Mouse (Mus musculus) intestine, postnatal 0 days (tissue): ENCODE results near the gene Yjefn3. TPM values are rescaled to one million over a fixed set of nuclear protein-coding genes. Genes with fewer than 3 reads are reported as not detected.
A peak's percentile ranks its signal among the peaks of the same experiment; 100 is the strongest.

Experiments used
- ATAC-seq: fragments of 200-750 bp; cut with Nextera tagmentation; 2 replicates; pipeline ENCODE4 v1.8.0; 2017; ENCODE audit warnings: mild to moderate bottlenecking, moderate TSS enrichment, moderate library complexity
- H3K27ac ChIP-seq: fragments of 300-500 bp; sonication (generic); 2 replicates; pipeline ENCODE4 v1.5.1; 2014; ENCODE audit warnings: mild to moderate bottlenecking, low read depth, low read length, moderate library complexity
- H3K27me3 ChIP-seq: fragments of 300-500 bp; sonication (generic); replicated peaks from 2 replicates; pipeline ENCODE4 v1.6.1; 2014; ENCODE audit warnings: low read length, mixed read lengths; ENCODE audit not compliant: control insufficient read depth, insufficient read depth
- H3K36me3 ChIP-seq: fragments of 300-500 bp; sonication (generic); 2 replicates; pipeline ENCODE4 v1.6.1; 2014; ENCODE audit warnings: mild to moderate bottlenecking, moderate library complexity; ENCODE audit not compliant: control insufficient read depth, insufficient read depth
- H3K4me1 ChIP-seq: fragments of 300-500 bp; sonication (generic); replicated peaks from 2 replicates; pipeline ENCODE4 v1.6.1; 2014; ENCODE audit warnings: antibody characterized with exemption, low read length, mixed read lengths; ENCODE audit not compliant: control insufficient read depth, insufficient read depth
- H3K4me2 ChIP-seq: fragments of 300-500 bp; sonication (generic); replicated peaks from 2 replicates; pipeline ENCODE4 v1.6.1; 2014; ENCODE audit warnings: low read depth, mild to moderate bottlenecking, moderate library complexity
- H3K4me3 ChIP-seq: fragments of 300-500 bp; sonication (generic); 2 replicates; pipeline ENCODE4 v1.5.1; 2014; ENCODE audit warnings: low read depth, low read length
- H3K9ac ChIP-seq: fragments of 300-500 bp; sonication (generic); 2 replicates; pipeline ENCODE4 v1.6.1; 2014; ENCODE audit warnings: mild to moderate bottlenecking, low read depth, low read length
- H3K9me3 ChIP-seq: fragments of 300-500 bp; sonication (generic); 2 replicates; pipeline ENCODE4 v1.6.1; 2016; ENCODE audit warnings: mixed run types; ENCODE audit not compliant: control insufficient read depth
- CTCF ChIP-seq: sonication (generic); IDR thresholded peaks from 2 replicates; pipeline ENCODE4 v1.5.1; 2016; ENCODE audit warnings: low read depth, mild to moderate bottlenecking, control low read depth, antibody characterized with exemption, moderate library complexity
- WGBS: fragments of 180-500 bp; shearing (Covaris S2); extraction: QIAGEN DNeasy Blood & Tissue Kit; methylation state at CpG from one replicate; pipeline ENCODE4 v1.1.7; 2014; 5-methylcytosine and 5-hydroxymethylcytosine counted together
- polyA plus RNA-seq: library from polyadenylated mRNA; unstranded; fragments of >200 nt; fragmentation: Nextera tagmentation; extraction: Ambion mirVana; gene quantifications from 2 replicates; pipeline ENCODE4 v1.2.1, GENCODE M21; 2015

Yjefn3 gene
- polyA plus RNA-seq, 1 experiment from 2014 or later = 2.2 TPM

DNA sequence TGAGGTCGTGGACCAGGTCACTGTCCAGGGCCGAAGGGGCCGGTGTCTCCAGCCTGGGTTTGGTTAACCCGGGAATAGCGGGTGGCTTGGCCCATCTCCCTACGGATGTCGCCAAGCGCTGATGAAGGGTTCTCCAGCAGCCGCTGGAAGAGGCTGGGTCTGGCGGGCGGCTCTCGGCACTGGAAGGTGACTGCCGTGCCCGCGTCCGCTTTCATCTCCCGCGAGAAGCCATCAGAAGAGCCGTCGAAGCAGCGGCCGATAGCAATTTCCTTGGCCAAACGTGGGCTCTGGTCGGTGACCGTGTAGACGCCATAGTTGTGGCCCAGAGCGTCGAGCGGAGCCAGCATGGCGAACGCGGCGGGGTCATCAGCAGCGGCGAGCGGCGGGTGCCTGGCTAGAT is 21.7 kb downstream of the Yjefn3 start:
- Histone ChIP-seq H3K27me3 (peaks cover 68% of the 10 kb centered on the region), H3K9me3 (no peaks in the 10 kb centered on the region), H3K27ac (no peak overlapping the region), H3K9ac (no peak overlapping the region), H3K4me1 (no peaks in the 10 kb centered on the region), H3K36me3 (no peaks in the 10 kb centered on the region), H3K4me2 (no peak overlapping the region), H3K4me3 (peak overlapping the region; percentile 40)
- 14% methylated on average over 37 of the region's 37 CpGs for WGBS
- ATAC-seq = no peak
- TF ChIP-seq CTCF = no peak

DNA sequence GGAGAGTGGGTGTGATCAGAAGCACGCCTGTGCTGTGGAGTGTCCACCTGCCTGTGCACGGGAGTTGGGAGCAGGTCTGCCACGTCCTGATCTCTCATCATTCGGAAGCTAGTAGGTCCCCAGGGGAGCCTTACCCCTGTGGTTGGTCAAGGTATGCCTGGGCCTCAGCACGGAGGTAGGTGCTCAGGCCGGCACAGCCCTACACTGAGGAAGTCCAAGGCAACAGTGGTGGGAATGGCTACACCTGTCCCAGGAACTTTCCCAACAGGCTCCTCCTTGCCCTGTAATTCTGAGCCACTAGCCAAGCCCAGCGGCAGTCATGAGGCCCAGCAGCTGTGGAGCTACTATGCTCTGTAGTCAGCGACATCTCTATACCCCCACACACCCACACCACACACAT is 22.8 kb downstream of the Yjefn3 start:
- Histone ChIP-seq H3K9me3 (no peaks in the 10 kb centered on the region), H3K9ac (no peak overlapping the region), H3K36me3 (no peaks in the 10 kb centered on the region), H3K4me1 (no peaks in the 10 kb centered on the region), H3K4me2 (no peak overlapping the region), H3K27ac (no peak overlapping the region), H3K4me3 (no peak overlapping the region), H3K27me3 (peaks cover 57% of the 10 kb centered on the region)
- no peak for ATAC-seq
- WGBS = 46% methylated on average over 8 of the region's 8 CpGs
- no peak for TF ChIP-seq CTCF

DNA sequence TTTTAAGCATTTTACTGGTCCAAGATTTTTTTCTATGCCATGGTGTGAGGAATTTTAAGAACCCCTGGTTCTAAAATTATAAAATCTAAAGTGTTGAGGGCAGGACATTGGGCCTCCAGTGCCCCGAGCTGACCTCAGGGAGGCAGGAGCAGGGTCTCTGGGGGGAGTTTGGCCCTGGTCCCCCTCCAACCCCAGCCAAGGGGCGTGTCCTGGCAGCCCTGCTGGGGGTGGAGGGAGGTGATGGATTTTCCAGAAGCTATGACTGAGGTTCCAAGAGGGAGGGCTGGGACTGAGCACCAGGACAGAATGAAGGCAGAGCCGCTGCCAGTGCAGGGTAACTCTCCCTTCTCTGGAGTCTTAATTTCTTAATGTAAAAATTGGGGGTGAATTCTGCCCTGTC is 24.5 kb downstream of the Yjefn3 start:
- Histone ChIP-seq H3K27ac (no peak overlapping the region), H3K4me3 (no peak overlapping the region), H3K9ac (no peak overlapping the region), H3K27me3 (peaks cover 40% of the 10 kb centered on the region), H3K9me3 (no peaks in the 10 kb centered on the region), H3K36me3 (no peaks in the 10 kb centered on the region), H3K4me2 (no peak overlapping the region), H3K4me1 (no peaks in the 10 kb centered on the region)
- no peak for TF ChIP-seq CTCF
- ATAC-seq = no peak
- 62% methylated on average over 3 of the region's 3 CpGs for WGBS

DNA sequence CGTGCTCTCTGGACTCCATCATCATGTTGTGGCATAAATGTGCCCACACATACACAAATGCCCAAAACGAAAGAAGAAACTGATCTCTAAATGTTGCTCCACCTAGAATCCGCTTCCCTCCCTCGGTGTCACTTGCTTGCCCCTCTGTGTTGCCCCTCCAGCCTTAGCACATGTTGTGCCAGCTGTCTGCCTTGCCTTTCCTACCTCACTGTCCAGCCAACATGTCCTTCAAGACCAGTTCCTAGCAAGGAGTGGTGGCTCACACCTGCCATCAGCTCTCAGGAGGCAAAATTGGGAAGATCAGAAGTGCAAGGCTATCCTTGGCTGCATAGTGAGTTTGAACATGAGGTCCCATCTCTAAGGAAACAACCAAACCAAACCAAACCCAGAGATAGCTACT is 25.1 kb downstream of the Yjefn3 start:
- ATAC-seq = no peak
- Histone ChIP-seq H3K4me3 (no peak overlapping the region), H3K4me2 (no peak overlapping the region), H3K36me3 (no peaks in the 10 kb centered on the region), H3K9ac (no peak overlapping the region), H3K9me3 (no peaks in the 10 kb centered on the region), H3K27me3 (peaks cover 34% of the 10 kb centered on the region), H3K4me1 (no peaks in the 10 kb centered on the region), H3K27ac (no peak overlapping the region)
- no peak for TF ChIP-seq CTCF
- WGBS = 88% methylated on average over 4 of the region's 4 CpGs

DNA sequence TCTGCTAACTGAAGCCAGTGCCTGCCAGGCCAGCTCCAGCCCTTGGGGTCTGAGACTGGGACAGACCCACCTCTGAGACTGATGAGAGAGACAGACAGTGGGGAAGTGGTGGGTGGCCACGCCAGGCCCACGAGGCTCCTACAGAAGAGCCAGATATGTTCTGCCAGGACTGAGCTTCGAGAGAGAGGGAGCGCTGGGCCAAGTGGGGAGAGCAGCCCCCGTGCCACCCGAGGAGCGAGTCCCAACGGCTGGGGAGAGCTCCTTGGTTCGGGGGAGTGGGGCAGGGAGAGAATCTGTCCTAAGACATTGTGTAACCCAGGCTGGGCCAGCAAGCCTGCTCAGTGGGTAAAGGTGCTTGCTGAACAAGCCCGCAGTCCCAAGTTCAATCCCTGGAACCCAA is 25.5 kb downstream of the Yjefn3 start:
- 76% methylated on average over 10 of the region's 10 CpGs for WGBS
- H3K27me3 ChIP-seq = peaks cover 30% of the 10 kb centered on the region
- H3K9ac ChIP-seq = no peak overlapping the region
- no peak overlapping the region for H3K27ac ChIP-seq
- no peaks in the 10 kb centered on the region for H3K9me3 ChIP-seq
- no peaks in the 10 kb centered on the region for H3K4me1 ChIP-seq
- no peak for ATAC-seq
- H3K36me3 ChIP-seq = no peaks in the 10 kb centered on the region
- H3K4me2 ChIP-seq = no peak overlapping the region
- H3K4me3 ChIP-seq = no peak overlapping the region
- no peak for TF ChIP-seq CTCF

DNA sequence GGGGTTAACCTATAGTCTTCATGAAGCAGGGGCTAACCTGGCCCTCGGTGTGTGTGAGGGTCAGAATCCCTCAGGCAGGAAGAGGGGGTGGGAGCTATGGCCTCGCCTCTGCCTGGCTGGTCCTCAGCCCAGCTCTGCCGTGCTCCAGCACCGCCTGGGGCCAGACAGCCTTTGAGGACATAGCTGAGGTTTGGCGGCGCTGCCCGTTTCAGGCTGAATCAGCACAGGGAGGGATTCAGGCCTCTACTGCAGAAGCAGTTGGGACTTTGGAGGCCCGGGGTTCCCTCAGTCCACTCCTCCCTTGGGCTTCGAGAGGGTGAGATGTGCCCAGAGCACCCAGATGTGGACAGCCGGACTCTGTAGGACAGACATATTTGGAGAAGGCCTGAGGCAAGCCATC is 26.4 kb downstream of the Yjefn3 start:
- H3K4me3 ChIP-seq = no peak overlapping the region
- no peaks in the 10 kb centered on the region for H3K36me3 ChIP-seq
- no peak for TF ChIP-seq CTCF
- no peak for ATAC-seq
- WGBS = 57% methylated on average over 10 of the region's 10 CpGs
- H3K27ac ChIP-seq = no peak overlapping the region
- H3K4me1 ChIP-seq = no peaks in the 10 kb centered on the region
- no peaks in the 10 kb centered on the region for H3K9me3 ChIP-seq
- peaks cover 21% of the 10 kb centered on the region for H3K27me3 ChIP-seq
- H3K9ac ChIP-seq = no peak overlapping the region
- H3K4me2 ChIP-seq = no peak overlapping the region

DNA sequence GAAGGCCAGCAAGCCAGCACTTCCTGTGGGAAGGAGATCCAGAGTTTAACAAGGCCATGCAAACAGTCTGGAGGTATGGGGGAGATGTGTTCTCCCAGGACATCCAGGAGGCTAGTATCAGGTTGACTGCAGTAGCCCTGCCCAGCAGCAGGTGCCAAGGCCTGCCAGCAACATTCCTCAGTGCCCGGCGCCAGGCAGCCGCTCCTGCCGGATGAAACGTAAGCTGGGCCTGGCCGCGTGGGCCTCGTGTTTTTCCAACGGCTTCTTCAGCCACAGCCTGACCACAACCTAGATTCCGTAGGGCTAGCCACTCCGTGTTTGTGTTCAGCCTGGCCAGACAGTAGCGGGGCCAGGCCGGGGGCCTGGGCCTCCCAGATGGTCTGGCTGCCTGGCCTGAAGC is 27.9 kb downstream of the Yjefn3 start:
- H3K9me3 ChIP-seq = no peaks in the 10 kb centered on the region
- H3K4me1 ChIP-seq = no peaks in the 10 kb centered on the region
- no peak for ATAC-seq
- H3K27ac ChIP-seq = no peak overlapping the region
- no peak overlapping the region for H3K9ac ChIP-seq
- no peaks in the 10 kb centered on the region for H3K36me3 ChIP-seq
- WGBS = 84% methylated on average over 13 of the region's 13 CpGs
- no peak overlapping the region for H3K4me2 ChIP-seq
- peaks cover 6% of the 10 kb centered on the region; the same call in 1 of the 2 replicates for H3K27me3 ChIP-seq
- no peak for TF ChIP-seq CTCF
- no peak overlapping the region for H3K4me3 ChIP-seq
